Mouse (Mus musculus) lung, embryonic 14.5 days (tissue): ENCODE data around the gene Olfml2b. TPM values are rescaled to one million over a fixed set of nuclear protein-coding genes. Genes with fewer than 3 reads are reported as not detected.

Source experiments
- ATAC-seq: fragments of 200-750 bp; cut with Nextera tagmentation; 2 replicates; pipeline ENCODE4 v1.8.0; 2017; ENCODE audit warnings: mild to moderate bottlenecking, moderate TSS enrichment, moderate library complexity; ENCODE audit not compliant: insufficient read depth
- DNase-seq: peaks from one replicate; pipeline ENCODE4 v3.0.0-alpha.2; 2015
- H3K27ac ChIP-seq: fragments of 300-500 bp; sonication (generic); 2 replicates; pipeline ENCODE4 v1.5.1; 2014; ENCODE audit warnings: low read depth, mild to moderate bottlenecking, moderate library complexity
- H3K27me3 ChIP-seq: fragments of 300-500 bp; sonication (generic); 2 replicates; pipeline ENCODE4 v1.6.1; 2014; ENCODE audit warnings: low read length, control low read depth; ENCODE audit not compliant: insufficient read depth
- H3K36me3 ChIP-seq: fragments of 300-500 bp; sonication (generic); 2 replicates; pipeline ENCODE4 v1.6.1; 2014; ENCODE audit warnings: control low read depth; ENCODE audit not compliant: insufficient read depth
- H3K4me1 ChIP-seq: fragments of 300-500 bp; sonication (generic); 2 replicates; pipeline ENCODE4 v1.6.1; 2014; ENCODE audit warnings: antibody characterized with exemption, control low read depth; ENCODE audit not compliant: insufficient read depth
- H3K4me2 ChIP-seq: fragments of 300-500 bp; sonication (generic); 2 replicates; pipeline ENCODE4 v1.6.1; 2014; ENCODE audit warnings: mild to moderate bottlenecking
- H3K4me3 ChIP-seq: fragments of 300-500 bp; sonication (generic); 2 replicates; pipeline ENCODE4 v1.5.1; 2014; ENCODE audit warnings: low read depth, low read length
- H3K9ac ChIP-seq: fragments of 300-500 bp; sonication (generic); 2 replicates; pipeline ENCODE4 v1.6.1; 2014
- H3K9me3 ChIP-seq: fragments of 300-500 bp; sonication (generic); 2 replicates; pipeline ENCODE4 v1.6.1; 2016; ENCODE audit warnings: low read depth, low read length, control low read depth
- CTCF ChIP-seq: IDR thresholded peaks from 2 replicates; pipeline ENCODE4 v1.5.1; 2016; ENCODE audit warnings: antibody characterized with exemption, low read depth
- WGBS: fragments of 180-500 bp; shearing (Covaris S2); extraction: QIAGEN DNeasy Blood & Tissue Kit; methylation state at CpG from one replicate; pipeline ENCODE4 v1.1.7; 2014; 5-methylcytosine and 5-hydroxymethylcytosine counted together
- polyA plus RNA-seq: library from polyadenylated mRNA; unstranded; fragments of >200 nt; fragmentation: Nextera tagmentation; extraction: Ambion mirVana; gene quantifications from 2 replicates; pipeline ENCODE4 v1.2.1, GENCODE M21; 2014

Gene Olfml2b
- polyA plus RNA-seq, 1 experiment from 2014 or later: 18.8 TPM

DNA sequence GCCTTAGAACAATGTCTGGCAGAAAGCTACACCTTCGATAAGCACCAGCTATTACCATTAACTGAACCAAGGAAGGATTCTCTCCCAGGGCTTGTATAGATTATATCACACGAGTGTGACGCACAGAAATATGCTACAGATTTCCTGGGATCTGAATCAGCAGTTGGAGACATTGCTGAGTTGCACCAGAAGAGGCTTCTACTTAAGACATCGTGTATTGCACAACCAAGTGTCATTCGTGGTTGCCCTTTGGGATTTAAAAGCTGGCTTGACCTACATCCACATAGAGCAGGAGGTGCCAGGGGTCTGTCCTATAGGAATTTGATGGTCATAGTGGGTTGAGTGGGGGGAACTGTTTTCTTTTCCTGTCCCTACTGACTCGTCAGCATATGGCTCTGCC, 58.6 kb downstream of the Olfml2b start:
- Histone ChIP-seq H3K27ac (no peak overlapping the region), H3K9ac (no peak overlapping the region), H3K4me2 (no peak overlapping the region), H3K9me3 (no peaks in the 10 kb centered on the region), H3K27me3 (no peaks in the 10 kb centered on the region), H3K36me3 (no peaks in the 10 kb centered on the region), H3K4me1 (no peaks in the 10 kb centered on the region), H3K4me3 (no peak overlapping the region)
- ATAC-seq: no peak
- no peak for TF ChIP-seq CTCF
- DNase-seq: no peak
- WGBS: 78% methylated on average over 6 of the region's 6 CpGs

- 93% methylated on average over 6 of the region's 6 CpGs for WGBS
- DNase-seq (no peak), ATAC-seq (no peak)
- no peak for TF ChIP-seq CTCF
- no peak overlapping the region for H3K4me2 ChIP-seq
- H3K9ac ChIP-seq: no peak overlapping the region
- no peaks in the 10 kb centered on the region for H3K36me3 ChIP-seq
- no peaks in the 10 kb centered on the region for H3K27me3 ChIP-seq
- H3K27ac ChIP-seq: no peak overlapping the region
- H3K4me3 ChIP-seq: no peak overlapping the region
- H3K4me1 ChIP-seq: no peaks in the 10 kb centered on the region
- no peaks in the 10 kb centered on the region for H3K9me3 ChIP-seq
These were observed 59.8 kb downstream of the Olfml2b start for GRCm38 (mm10) chr1:170704103-170704502.

DNA sequence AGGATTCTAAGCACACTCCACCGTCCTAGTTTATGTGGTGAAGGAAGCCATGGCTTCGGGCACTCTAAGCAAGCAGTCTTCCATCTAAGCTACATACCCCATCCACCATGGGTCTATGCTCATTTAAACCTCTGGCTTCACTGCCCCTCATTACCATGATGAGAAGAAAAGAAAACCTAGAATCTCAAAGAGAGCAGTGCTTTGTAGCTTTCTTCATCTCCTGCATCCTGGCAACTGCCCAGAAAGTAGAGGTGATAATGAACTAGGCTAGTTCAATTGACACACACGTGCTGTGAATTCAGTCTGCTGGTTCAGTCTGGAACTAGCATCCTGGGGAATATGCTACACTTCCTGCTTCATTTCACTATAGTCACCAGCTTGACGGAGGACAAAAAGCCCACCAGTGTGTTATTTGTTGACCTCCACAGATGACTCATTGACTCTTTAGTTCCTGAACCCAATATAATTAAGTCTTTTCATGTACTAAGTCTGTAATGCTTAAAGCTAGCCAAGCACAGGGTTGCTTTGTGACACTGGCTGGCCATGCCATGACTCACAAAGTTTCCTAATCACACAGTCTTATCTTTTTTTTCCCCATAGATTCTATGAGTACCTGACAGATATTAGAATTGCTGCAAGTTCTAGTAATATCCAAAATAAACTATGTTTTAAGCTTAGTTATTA, 60.7 kb downstream of the Olfml2b start:
- Histone ChIP-seq H3K9ac (no peak overlapping the region), H3K27me3 (no peaks in the 10 kb centered on the region), H3K27ac (no peak overlapping the region), H3K9me3 (no peaks in the 10 kb centered on the region), H3K4me3 (no peak overlapping the region), H3K36me3 (no peaks in the 10 kb centered on the region), H3K4me2 (no peak overlapping the region), H3K4me1 (no peaks in the 10 kb centered on the region)
- no peak for DNase-seq
- WGBS: 70% methylated on average over 4 of the region's 4 CpGs
- TF ChIP-seq CTCF: no peak
- no peak for ATAC-seq

- ATAC-seq (no peak), DNase-seq (no peak)
- Histone ChIP-seq H3K4me3 (no peak overlapping the region), H3K9ac (no peak overlapping the region), H3K27me3 (no peaks in the 10 kb centered on the region), H3K9me3 (no peaks in the 10 kb centered on the region), H3K4me2 (no peak overlapping the region), H3K4me1 (no peaks in the 10 kb centered on the region), H3K27ac (no peak overlapping the region), H3K36me3 (no peaks in the 10 kb centered on the region)
- TF ChIP-seq CTCF: no peak
- 87% methylated on average over 4 of the region's 4 CpGs for WGBS
These were observed 61.7 kb downstream of the Olfml2b start for GRCm38 (mm10) chr1:170706046-170706445.

- Histone ChIP-seq H3K9ac (no peak overlapping the region), H3K27ac (no peak overlapping the region), H3K4me1 (no peaks in the 10 kb centered on the region), H3K27me3 (no peaks in the 10 kb centered on the region), H3K9me3 (no peaks in the 10 kb centered on the region), H3K36me3 (no peaks in the 10 kb centered on the region), H3K4me3 (no peak overlapping the region), H3K4me2 (no peak overlapping the region)
- ATAC-seq: no peak
- no peak for DNase-seq
- TF ChIP-seq CTCF: no peak
- 70% methylated on average over 3 of the region's 3 CpGs for whole genome bisulfite sequencing
These were observed 64.7 kb downstream of the Olfml2b start for GRCm38 (mm10) chr1:170709034-170709433.

- H3K27ac ChIP-seq: no peak overlapping the region
- H3K9ac ChIP-seq: no peak overlapping the region
- H3K27me3 ChIP-seq: no peaks in the 10 kb centered on the region
- no peaks in the 10 kb centered on the region for H3K4me1 ChIP-seq
- H3K4me3 ChIP-seq: no peak overlapping the region
- no peak for TF ChIP-seq CTCF
- no peaks in the 10 kb centered on the region for H3K9me3 ChIP-seq
- H3K4me2 ChIP-seq: no peak overlapping the region
- DNase-seq: peak; percentile 24
- WGBS: 83% methylated on average over 8 of the region's 8 CpGs
- H3K36me3 ChIP-seq: no peaks in the 10 kb centered on the region
- no peak for ATAC-seq
These were observed 65.1 kb downstream of the Olfml2b start for GRCm38 (mm10) chr1:170709481-170709880.

GRCm38 (mm10) chr1:170709969-170710368, 65.6 kb downstream of the Olfml2b start:
- DNase-seq (no peak), ATAC-seq (no peak)
- TF ChIP-seq CTCF: no peak
- Histone ChIP-seq H3K27me3 (no peaks in the 10 kb centered on the region), H3K9ac (no peak overlapping the region), H3K9me3 (no peaks in the 10 kb centered on the region), H3K4me2 (no peak overlapping the region), H3K4me1 (no peaks in the 10 kb centered on the region), H3K4me3 (no peak overlapping the region), H3K27ac (no peak overlapping the region), H3K36me3 (no peaks in the 10 kb centered on the region)
- 82% methylated on average over 3 of the region's 3 CpGs for whole genome bisulfite sequencing
